Mouse (Mus musculus): ENCODE measurements around the gene Crybg2.

Crybg2 gene

GRCm38 (mm10) chr4:134094004-134094564 is 33.5 kb downstream of the Crybg2 start:
- DNase-seq (ENCODE audit: extremely low spot score, low read depth, low spot score): no peak

- DNase-seq (ENCODE audit: extremely low spot score, low read depth, low spot score): no peak
Measured at GRCm38 (mm10) chr4:134094923-134095547, 34.4 kb downstream of the Crybg2 start, which contains the start of gene Cd52. TSS of gene Cd52 (minus strand) at chr4:134095082.

GRCm38 (mm10) chr4:134096120-134096519 is 35.5 kb downstream of the Crybg2 start:
- no peak for DNase-seq (ENCODE audit: extremely low spot score, low read depth, low spot score)

GRCm38 (mm10) chr4:134097015-134097608 is 36.5 kb downstream of the Crybg2 start:
- no peak for DNase-seq (ENCODE audit: extremely low spot score, low read depth, low spot score)

GRCm38 (mm10) chr4:134098628-134099027 is 38.0 kb downstream of the Crybg2 start:
- DNase-seq (ENCODE audit: extremely low spot score, low read depth, low spot score): no peak

- no peak for DNase-seq (ENCODE audit: extremely low spot score, low read depth, low spot score)
Measured at GRCm38 (mm10) chr4:134100245-134100644, 39.6 kb downstream of the Crybg2 start.

- peak; percentile 79 for DNase-seq (ENCODE audit: extremely low spot score, low read depth, low spot score)
Measured at GRCm38 (mm10) chr4:134101979-134102741, 41.5 kb downstream of the Crybg2 start, which contains the start of gene Ubxn11. TSS of gene Ubxn11 (plus strand) at chr4:134102570.

- DNase-seq (ENCODE audit: extremely low spot score, low read depth, low spot score): no peak
Measured at GRCm38 (mm10) chr4:134102742-134103119, 42.1 kb downstream of the Crybg2 start.

GRCm38 (mm10) chr4:134106105-134106504 is 45.5 kb downstream of the Crybg2 start:
- DNase-seq (ENCODE audit: extremely low spot score, low read depth, low spot score): no peak

- DNase-seq (ENCODE audit: extremely low spot score, low read depth, low spot score): no peak
Measured at GRCm38 (mm10) chr4:134107730-134108129, 47.1 kb downstream of the Crybg2 start.

- no peak for DNase-seq (ENCODE audit: extremely low spot score, low read depth, low spot score)
Measured at GRCm38 (mm10) chr4:134108196-134108595, 47.6 kb downstream of the Crybg2 start.

- no peak for DNase-seq (ENCODE audit: extremely low spot score, low read depth, low spot score)
Measured at GRCm38 (mm10) chr4:134110653-134111052, 50.0 kb downstream of the Crybg2 start.

- DNase-seq (ENCODE audit: extremely low spot score, low read depth, low spot score): no peak
Measured at GRCm38 (mm10) chr4:134112403-134112802, 51.8 kb downstream of the Crybg2 start.

GRCm38 (mm10) chr4:134113356-134113994 is 52.9 kb downstream of the Crybg2 start:
- DNase-seq (ENCODE audit: extremely low spot score, low read depth, low spot score): no peak

GRCm38 (mm10) chr4:134114038-134114437 is 53.4 kb downstream of the Crybg2 start:
- DNase-seq (ENCODE audit: extremely low spot score, low read depth, low spot score): no peak

- no peak for DNase-seq (ENCODE audit: extremely low spot score, low read depth, low spot score)
Measured at GRCm38 (mm10) chr4:134115215-134116144, 54.9 kb downstream of the Crybg2 start.

- no peak for DNase-seq (ENCODE audit: extremely low spot score, low read depth, low spot score)
Measured at GRCm38 (mm10) chr4:134116501-134116900, 55.9 kb downstream of the Crybg2 start.

GRCm38 (mm10) chr4:134117012-134117411 is 56.4 kb downstream of the Crybg2 start:
- DNase-seq (ENCODE audit: extremely low spot score, low read depth, low spot score): no peak

- no peak for DNase-seq (ENCODE audit: extremely low spot score, low read depth, low spot score)
Measured at GRCm38 (mm10) chr4:134118126-134118800, 57.6 kb downstream of the Crybg2 start.

Data from hindlimb bud, embryonic 11.5 days (tissue).